Mouse (Mus musculus): ENCODE data around the gene Hivep2. TPM values are rescaled to one million over a fixed set of nuclear protein-coding genes. Genes with fewer than 3 reads are reported as not detected.
A peak's percentile ranks its signal among the peaks of the same experiment; 100 is the strongest.

The Hivep2 gene
- polyA plus RNA-seq, 1 experiment from 2014 or later, result 10.7 TPM

DNA sequence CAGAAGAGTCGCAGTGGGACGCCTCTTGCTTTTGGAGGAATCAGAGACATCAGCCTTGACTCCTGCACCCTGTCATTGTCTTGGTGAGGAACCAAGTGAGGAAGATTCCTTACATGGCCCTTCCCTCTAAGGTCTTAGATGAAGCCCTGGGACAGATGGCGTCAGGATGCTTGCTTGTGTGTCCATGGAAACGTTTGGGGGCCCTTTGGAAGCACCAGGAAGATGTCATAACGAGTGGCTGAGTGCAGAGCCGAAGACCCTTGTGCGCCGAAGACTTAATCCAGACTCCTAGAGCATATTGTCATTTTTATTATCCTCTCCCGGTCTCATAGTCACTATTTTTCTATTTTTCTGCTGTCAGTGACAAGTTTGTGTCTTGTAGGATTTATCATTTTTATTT is 111.0 kb downstream of the Hivep2 start:
- H3K9me3 ChIP-seq, result no peaks in the 10 kb centered on the region
- ATAC-seq (ENCODE audit: low FRiP score, low read depth), result no peak
- no peak overlapping the region for H3K27ac ChIP-seq (replicated peaks)
- H3K4me2 ChIP-seq, result no peak overlapping the region
- no peaks in the 10 kb centered on the region for H3K36me3 ChIP-seq
- 67% methylated on average over 9 of the region's 9 CpGs for WGBS
- H3K9ac ChIP-seq, result no peak overlapping the region
- no peak overlapping the region for H3K4me3 ChIP-seq
- H3K27me3 ChIP-seq, result no peaks in the 10 kb centered on the region
- no peaks in the 10 kb centered on the region for H3K4me1 ChIP-seq (replicated peaks)

DNA sequence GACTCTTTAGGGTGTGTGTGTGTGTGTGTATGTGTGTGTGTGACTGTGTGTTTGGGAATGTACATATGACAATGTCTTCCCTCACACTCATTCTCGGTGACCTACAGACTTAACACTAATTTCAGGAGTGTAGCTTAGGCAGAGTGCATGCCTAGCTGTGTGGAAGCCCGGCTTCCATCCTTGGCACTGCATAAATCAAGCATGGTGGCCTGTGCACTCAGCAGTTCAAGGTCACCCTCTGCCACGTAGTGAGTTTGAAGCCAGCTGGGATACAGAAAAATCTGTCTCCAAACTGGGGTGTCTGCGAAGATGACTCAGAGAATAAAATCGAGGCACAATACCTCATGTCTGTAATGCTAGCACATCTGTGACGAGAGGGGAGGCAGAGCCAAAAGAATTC is 115.0 kb downstream of the Hivep2 start:
- no peak overlapping the region for H3K4me3 ChIP-seq
- no peaks in the 10 kb centered on the region for H3K9me3 ChIP-seq
- H3K4me2 ChIP-seq, result no peak overlapping the region
- H3K9ac ChIP-seq, result no peak overlapping the region
- H3K4me1 ChIP-seq (replicated peaks), result no peaks in the 10 kb centered on the region
- no peaks in the 10 kb centered on the region for H3K36me3 ChIP-seq
- no peak for ATAC-seq (ENCODE audit: low FRiP score, low read depth)
- no peaks in the 10 kb centered on the region for H3K27me3 ChIP-seq
- no peak overlapping the region for H3K27ac ChIP-seq (replicated peaks)
- 82% methylated on average over 6 of the region's 6 CpGs for WGBS

DNA sequence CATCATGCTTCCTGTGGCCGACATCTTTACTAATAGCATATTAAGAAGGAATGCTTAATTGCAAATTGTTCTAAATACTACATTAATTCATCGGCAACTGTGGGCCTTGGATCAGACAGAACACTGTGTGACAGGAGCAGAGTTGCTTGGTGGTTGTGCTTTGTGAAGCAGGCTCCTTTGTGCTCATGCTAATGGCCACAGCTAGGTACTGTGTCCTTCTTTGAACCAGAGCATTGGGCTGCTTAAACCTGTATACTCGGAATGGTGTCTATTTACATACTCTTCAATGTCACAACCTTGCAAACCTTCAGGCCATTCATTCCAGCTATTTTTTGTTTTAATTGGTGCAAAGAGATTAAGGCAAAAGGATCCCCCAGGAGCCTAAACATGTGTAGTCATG is 115.9 kb downstream of the Hivep2 start:
- Histone ChIP-seq H3K4me1 (replicated peaks) (no peaks in the 10 kb centered on the region), H3K4me2 (no peak overlapping the region), H3K36me3 (no peaks in the 10 kb centered on the region), H3K27ac (replicated peaks) (no peak overlapping the region), H3K9me3 (no peaks in the 10 kb centered on the region), H3K9ac (no peak overlapping the region), H3K4me3 (no peak overlapping the region), H3K27me3 (no peaks in the 10 kb centered on the region)
- 55% methylated on average over 3 of the region's 3 CpGs for WGBS
- ATAC-seq (ENCODE audit: low FRiP score, low read depth), result no peak

DNA sequence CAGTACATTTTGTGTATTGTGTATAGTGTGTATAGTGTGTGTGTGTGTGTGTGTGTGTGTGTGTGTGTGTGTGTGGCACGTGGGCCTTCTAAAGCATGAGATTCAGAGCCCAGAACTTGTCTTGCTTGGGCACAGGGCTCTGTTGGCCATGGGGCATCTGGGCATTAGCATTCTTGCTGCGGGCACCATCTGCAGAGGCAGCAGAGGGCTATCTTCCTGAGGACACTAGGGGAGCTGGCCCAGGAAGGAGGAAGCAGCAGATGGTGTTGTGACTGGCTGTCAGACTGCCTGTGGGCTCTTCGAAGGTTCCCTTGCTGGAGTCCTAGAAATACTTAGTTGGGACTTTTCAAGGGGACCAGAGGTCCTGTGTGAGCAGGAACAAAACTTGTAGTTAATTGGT is 116.4 kb downstream of the Hivep2 start:
- no peaks in the 10 kb centered on the region for H3K27me3 ChIP-seq
- H3K4me1 ChIP-seq (replicated peaks), result no peaks in the 10 kb centered on the region
- 59% methylated on average over 3 of the region's 3 CpGs for WGBS
- ATAC-seq (ENCODE audit: low FRiP score, low read depth), result peak; percentile 73; the same call in 1 of the 2 replicates
- H3K27ac ChIP-seq (replicated peaks), result no peak overlapping the region
- no peaks in the 10 kb centered on the region for H3K9me3 ChIP-seq
- no peaks in the 10 kb centered on the region for H3K36me3 ChIP-seq
- no peak overlapping the region for H3K9ac ChIP-seq
- no peak overlapping the region for H3K4me2 ChIP-seq
- H3K4me3 ChIP-seq, result no peak overlapping the region

DNA sequence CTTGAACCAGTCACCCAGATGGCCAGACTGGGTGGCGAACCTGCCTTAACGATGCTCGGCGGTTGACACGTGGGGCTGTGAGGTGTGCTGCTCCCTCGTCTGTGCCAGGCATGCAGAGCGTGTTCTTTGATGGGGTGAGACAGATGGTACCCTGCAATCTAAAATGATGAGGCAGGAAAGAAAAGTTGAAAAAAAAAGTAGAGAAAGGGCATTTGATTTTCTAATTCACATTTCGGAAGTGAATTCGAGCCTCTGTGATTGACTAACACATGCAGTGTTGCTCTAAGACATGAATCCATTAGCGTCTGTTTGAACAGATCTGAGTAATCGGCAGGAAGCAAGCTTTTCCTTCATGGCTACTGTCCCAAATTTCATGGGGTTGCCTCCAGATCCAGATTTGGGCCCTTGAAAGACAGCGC is 119.4 kb downstream of the Hivep2 start:
- WGBS, result 73% methylated on average over 12 of the region's 12 CpGs
- Histone ChIP-seq H3K27me3 (no peaks in the 10 kb centered on the region), H3K4me2 (no peak overlapping the region), H3K27ac (replicated peaks) (no peak overlapping the region), H3K9me3 (no peaks in the 10 kb centered on the region), H3K4me1 (replicated peaks) (no peaks in the 10 kb centered on the region), H3K4me3 (no peak overlapping the region), H3K36me3 (no peaks in the 10 kb centered on the region), H3K9ac (no peak overlapping the region)
- ATAC-seq (ENCODE audit: low FRiP score, low read depth), result no peak

DNA sequence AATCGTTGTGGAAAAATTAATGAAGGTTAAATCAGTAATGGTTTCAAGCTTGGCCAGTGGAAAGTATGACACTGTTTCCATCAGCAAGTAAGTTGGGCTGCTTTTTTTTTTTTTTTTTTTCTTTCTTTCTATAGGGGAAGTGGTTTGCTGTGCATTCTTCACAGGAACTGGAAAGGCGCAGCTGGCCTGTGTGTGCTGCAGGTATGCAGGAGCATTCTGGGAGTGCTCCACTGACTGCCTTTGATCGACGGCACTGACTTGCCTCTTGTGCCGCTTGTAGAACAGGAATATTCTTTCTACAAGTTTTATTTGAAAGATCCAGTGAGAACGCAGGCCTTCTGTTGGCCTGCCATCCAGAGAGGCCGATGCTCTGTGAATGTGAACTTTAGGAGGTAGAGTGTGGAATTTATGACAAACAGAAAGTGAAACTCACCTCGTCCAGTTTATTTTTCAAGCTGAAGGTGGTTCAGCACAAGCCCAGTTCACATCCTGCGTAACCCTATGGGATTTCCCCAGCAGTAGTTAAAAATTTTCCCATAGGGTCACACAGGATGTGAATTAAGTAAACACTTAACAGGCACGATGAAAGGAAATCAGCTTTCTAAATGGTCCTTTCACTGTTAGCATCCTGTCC is 120.1 kb downstream of the Hivep2 start:
- Histone ChIP-seq H3K9ac (no peak overlapping the region), H3K36me3 (no peaks in the 10 kb centered on the region), H3K27ac (replicated peaks) (peak overlapping the region; percentile 39; the same call in 1 of the 2 replicates), H3K27me3 (no peaks in the 10 kb centered on the region), H3K4me2 (no peak overlapping the region), H3K4me1 (replicated peaks) (no peaks in the 10 kb centered on the region), H3K9me3 (no peaks in the 10 kb centered on the region), H3K4me3 (no peak overlapping the region)
- WGBS, result 83% methylated on average over 10 of the region's 10 CpGs
- ATAC-seq (ENCODE audit: low FRiP score, low read depth), result no peak

DNA sequence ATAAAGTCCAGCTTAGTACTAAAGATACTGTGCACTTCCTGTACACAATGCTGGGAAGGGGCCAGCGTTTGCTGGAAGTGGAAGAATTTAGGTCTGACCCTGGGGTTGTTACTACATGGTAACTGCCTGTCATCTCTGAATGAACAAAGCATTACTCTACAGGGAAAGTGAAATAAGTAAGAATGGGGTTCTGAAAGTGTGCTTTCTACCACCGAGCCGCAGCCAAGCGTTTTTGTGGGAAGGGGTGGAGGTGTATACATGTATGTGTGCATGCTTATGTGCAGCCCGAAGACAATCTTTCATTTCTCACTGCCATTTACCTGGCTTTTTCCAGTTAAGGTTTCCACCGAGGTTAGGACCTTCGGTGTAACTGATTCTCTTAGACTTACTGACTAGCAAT is 121.4 kb downstream of the Hivep2 start:
- H3K9me3 ChIP-seq, result no peaks in the 10 kb centered on the region
- no peak overlapping the region for H3K27ac ChIP-seq (replicated peaks)
- no peaks in the 10 kb centered on the region; the same call in 1 of the 2 replicates for H3K36me3 ChIP-seq
- H3K27me3 ChIP-seq, result no peaks in the 10 kb centered on the region
- no peak overlapping the region for H3K4me2 ChIP-seq
- ATAC-seq (ENCODE audit: low FRiP score, low read depth), result no peak
- H3K4me1 ChIP-seq (replicated peaks), result no peaks in the 10 kb centered on the region
- 84% methylated on average over 7 of the region's 7 CpGs for WGBS
- no peak overlapping the region for H3K9ac ChIP-seq
- H3K4me3 ChIP-seq, result no peak overlapping the region

DNA sequence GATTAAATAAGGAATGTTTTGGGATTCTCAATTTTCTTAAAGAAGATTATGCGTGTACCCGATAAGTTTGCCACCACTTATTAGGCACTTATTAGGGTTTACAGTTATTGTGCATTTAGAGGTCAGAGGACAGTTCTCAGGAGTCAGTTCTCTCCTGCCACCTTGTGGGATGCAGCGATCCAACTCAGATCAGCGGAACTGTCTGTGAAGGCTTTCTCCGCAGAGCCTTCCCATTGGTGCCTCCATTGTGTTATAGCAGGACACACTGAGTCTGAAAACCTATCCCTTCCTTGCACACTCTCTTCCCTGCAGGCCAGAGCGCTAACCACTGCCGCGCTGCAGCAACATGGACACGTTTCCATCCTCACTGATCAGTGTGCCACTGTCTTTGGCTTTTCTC is 123.6 kb downstream of the Hivep2 start:
- H3K27ac ChIP-seq (replicated peaks), result no peak overlapping the region
- no peaks in the 10 kb centered on the region; the same call in 1 of the 2 replicates for H3K36me3 ChIP-seq
- H3K4me2 ChIP-seq, result no peak overlapping the region
- no peak overlapping the region for H3K4me3 ChIP-seq
- H3K9me3 ChIP-seq, result no peaks in the 10 kb centered on the region
- no peak for ATAC-seq (ENCODE audit: low FRiP score, low read depth)
- 53% methylated on average over 9 of the region's 9 CpGs for WGBS
- H3K4me1 ChIP-seq (replicated peaks), result no peaks in the 10 kb centered on the region
- no peak overlapping the region for H3K9ac ChIP-seq
- no peaks in the 10 kb centered on the region for H3K27me3 ChIP-seq

DNA sequence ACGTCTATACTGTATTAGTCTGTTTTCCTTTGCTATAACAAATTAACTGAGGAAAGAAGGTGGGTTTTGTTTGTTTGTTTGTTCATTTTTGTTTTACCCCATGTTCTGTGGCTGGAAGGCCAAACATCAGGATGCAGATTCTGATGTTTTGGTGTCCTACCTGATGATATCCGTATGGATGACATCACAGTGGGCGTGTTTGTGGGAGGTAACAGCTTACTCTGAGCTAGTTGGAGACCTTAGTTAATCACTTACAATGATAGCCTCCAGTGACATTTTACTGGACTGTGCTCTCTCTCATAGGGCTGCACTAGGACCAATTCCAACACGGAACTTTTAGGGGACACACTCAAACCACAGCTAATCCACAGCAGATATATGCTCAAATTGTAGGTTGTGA is 128.2 kb downstream of the Hivep2 start:
- H3K27ac ChIP-seq (replicated peaks), result no peak overlapping the region

DNA sequence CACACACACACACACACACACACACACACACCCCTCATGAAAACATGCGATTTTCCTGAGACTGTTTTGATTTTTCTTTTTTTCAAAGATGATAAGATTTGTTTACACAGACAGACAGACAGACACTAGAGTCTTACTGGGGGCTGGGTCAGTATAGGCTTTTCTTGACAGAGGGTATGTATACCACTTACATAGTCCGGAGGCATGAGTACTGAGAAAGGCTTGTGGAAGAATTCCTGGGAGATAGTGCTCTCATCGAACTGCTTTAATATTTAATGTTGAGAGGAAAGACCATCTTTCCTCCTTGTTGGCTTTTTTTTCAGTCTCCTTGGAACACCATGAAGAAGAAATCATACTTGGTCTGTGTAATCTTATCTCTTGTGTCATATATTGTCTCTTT is 130.2 kb downstream of the Hivep2 start:
- H3K4me2 ChIP-seq, result no peak overlapping the region

More for the DNA sequence above, 128.2 kb downstream of the Hivep2 start:
- 94% methylated on average over 4 of the region's 4 CpGs for WGBS
- Histone ChIP-seq H3K36me3 (no peaks in the 10 kb centered on the region; the same call in 1 of the 2 replicates), H3K9ac (no peak overlapping the region), H3K9me3 (no peaks in the 10 kb centered on the region), H3K4me2 (no peak overlapping the region), H3K27me3 (no peaks in the 10 kb centered on the region), H3K4me1 (replicated peaks) (no peaks in the 10 kb centered on the region), H3K4me3 (no peak overlapping the region)
- no peak for ATAC-seq (ENCODE audit: low FRiP score, low read depth)

DNA sequence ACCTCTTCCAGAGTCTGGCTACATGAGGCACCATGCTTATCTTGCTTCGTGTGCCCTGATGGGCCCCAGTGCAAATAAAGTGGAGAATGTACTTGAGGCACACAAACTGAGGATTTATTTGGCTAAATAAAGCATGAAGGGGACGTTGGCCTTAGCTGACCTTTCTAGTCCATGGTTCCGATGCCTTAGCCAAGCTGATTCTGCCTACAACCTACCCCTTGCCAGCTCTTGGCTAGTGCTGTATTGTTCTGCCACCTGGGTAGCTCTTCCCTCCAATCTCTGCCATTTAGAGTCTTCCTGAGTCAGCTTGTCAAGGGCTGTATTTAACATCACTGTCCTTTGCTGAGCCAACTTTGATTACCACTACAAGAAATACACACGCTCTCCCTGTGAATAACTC is 133.3 kb downstream of the Hivep2 start:
- no peaks in the 10 kb centered on the region for H3K4me1 ChIP-seq (replicated peaks)
- no peak overlapping the region for H3K4me2 ChIP-seq
- H3K4me3 ChIP-seq, result no peak overlapping the region
- H3K9me3 ChIP-seq, result no peaks in the 10 kb centered on the region
- H3K27ac ChIP-seq (replicated peaks), result no peak overlapping the region
- 82% methylated on average over 4 of the region's 4 CpGs for WGBS
- no peaks in the 10 kb centered on the region for H3K36me3 ChIP-seq
- no peak overlapping the region for H3K9ac ChIP-seq
- ATAC-seq (ENCODE audit: low FRiP score, low read depth), result no peak
- no peaks in the 10 kb centered on the region for H3K27me3 ChIP-seq

More for the DNA sequence above, 130.2 kb downstream of the Hivep2 start:
- WGBS, result 76% methylated on average over 3 of the region's 3 CpGs
- H3K27ac ChIP-seq (replicated peaks), result no peak overlapping the region
- H3K9ac ChIP-seq, result no peak overlapping the region
- no peaks in the 10 kb centered on the region; the same call in 1 of the 2 replicates for H3K36me3 ChIP-seq
- ATAC-seq (ENCODE audit: low FRiP score, low read depth), result no peak
- H3K4me3 ChIP-seq, result no peak overlapping the region
- H3K27me3 ChIP-seq, result no peaks in the 10 kb centered on the region
- H3K9me3 ChIP-seq, result no peaks in the 10 kb centered on the region
- no peaks in the 10 kb centered on the region for H3K4me1 ChIP-seq (replicated peaks)

DNA sequence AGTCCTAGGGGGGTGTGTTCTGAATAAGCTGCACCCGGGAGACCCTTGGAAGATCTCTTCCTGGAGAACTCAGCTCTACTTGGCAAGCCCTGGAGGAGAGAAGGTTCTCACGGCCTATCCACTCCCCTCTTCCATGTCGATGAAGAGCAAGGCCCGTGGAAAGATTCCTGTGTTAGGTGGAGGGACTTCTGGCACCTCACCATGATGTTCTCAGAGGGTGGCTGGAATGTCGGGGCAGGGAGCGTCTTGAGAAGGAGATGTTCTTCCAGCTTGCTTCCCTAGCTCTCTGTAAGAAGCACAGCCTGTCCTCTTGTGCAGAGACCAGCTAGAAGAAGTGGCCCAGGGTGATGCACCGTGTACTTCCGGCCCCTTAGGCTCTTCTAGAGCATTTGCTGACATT is 134.2 kb downstream of the Hivep2 start:
- 93% methylated on average over 8 of the region's 8 CpGs for WGBS

DNA sequence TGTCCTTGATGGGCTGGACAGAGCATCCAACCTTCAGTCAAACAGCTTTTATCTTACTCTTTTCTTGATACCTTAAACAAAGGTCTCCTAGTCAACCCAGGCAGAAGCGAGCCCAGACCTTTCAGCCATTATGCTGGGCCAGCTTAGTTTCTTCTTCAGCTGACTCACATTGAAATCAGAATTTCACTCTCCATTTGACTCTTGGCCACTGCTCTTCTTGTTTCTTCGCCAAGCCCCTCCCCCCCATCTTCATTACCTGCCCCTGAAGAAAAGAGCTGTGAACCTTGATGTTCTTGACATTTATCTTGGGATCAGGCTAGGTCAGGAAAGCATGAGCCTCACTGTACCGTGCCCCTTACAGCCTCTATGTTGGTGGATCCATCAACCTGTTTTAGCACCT is 135.0 kb downstream of the Hivep2 start:
- no peak for ATAC-seq (ENCODE audit: low FRiP score, low read depth)
- Histone ChIP-seq H3K36me3 (no peaks in the 10 kb centered on the region), H3K9me3 (no peaks in the 10 kb centered on the region), H3K4me1 (replicated peaks) (no peaks in the 10 kb centered on the region), H3K27me3 (no peaks in the 10 kb centered on the region), H3K9ac (no peak overlapping the region), H3K4me3 (no peak overlapping the region), H3K27ac (replicated peaks) (no peak overlapping the region), H3K4me2 (no peak overlapping the region)
- 75% methylated on average over 3 of the region's 3 CpGs for WGBS

More for the DNA sequence above, 134.2 kb downstream of the Hivep2 start:
- Histone ChIP-seq H3K4me1 (replicated peaks) (no peaks in the 10 kb centered on the region), H3K27ac (replicated peaks) (no peak overlapping the region), H3K27me3 (no peaks in the 10 kb centered on the region), H3K4me2 (no peak overlapping the region), H3K9ac (no peak overlapping the region), H3K36me3 (no peaks in the 10 kb centered on the region), H3K9me3 (no peaks in the 10 kb centered on the region), H3K4me3 (no peak overlapping the region)
- no peak for ATAC-seq (ENCODE audit: low FRiP score, low read depth)

Measured in hindbrain, embryonic 15.5 days (tissue).